Mouse (Mus musculus): ENCODE measurements around the gene Lrrc28.
A peak's percentile ranks its signal among the peaks of the same experiment; 100 is the strongest.

Lrrc28 gene

DNA sequence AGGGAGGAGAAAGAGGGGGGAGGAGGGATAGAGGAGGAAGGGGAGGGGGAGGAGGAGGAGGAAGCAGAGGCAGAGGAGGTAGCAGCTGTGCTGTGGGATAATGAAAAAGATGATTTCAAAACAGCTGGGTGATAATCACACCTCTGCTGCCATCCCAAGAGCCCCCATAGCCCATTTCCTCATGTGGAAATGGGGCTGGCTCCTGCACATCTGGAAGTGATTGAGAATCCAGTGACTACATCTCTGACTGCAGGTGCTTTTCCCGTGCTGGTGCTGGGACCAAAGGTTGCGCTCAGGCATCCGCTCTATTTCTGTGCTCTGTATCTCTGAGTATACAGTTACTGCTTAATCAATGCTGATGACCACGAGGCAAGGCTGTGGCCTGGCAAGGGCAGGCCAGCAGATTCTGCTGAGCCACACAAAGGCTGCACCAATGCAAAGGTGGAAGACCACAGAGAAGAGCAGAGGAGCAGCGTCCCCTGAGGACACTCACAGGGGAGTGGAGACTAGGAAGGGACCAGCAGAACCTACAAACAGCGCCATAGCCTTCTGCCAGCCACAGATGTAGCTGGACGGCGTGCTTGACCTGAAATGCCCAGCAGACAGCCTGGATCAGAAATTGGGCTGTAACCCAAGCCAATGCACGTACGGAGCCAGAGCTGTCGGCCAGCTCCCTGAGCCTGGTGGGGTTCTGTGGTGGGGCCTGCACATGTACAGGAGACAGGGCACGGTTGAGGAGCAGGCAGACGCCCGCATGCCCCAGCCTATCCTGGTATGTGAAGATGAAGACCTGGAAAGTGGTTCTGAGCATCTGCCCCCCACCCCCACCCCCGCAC is 157.9 kb downstream of the Lrrc28 start:
- no peak for DNase-seq (ENCODE audit: low spot score)

- DNase-seq (ENCODE audit: low spot score) = no peak
Observed at GRCm38 (mm10) chr7:67486417-67486816, 158.7 kb downstream of the Lrrc28 start.

DNA sequence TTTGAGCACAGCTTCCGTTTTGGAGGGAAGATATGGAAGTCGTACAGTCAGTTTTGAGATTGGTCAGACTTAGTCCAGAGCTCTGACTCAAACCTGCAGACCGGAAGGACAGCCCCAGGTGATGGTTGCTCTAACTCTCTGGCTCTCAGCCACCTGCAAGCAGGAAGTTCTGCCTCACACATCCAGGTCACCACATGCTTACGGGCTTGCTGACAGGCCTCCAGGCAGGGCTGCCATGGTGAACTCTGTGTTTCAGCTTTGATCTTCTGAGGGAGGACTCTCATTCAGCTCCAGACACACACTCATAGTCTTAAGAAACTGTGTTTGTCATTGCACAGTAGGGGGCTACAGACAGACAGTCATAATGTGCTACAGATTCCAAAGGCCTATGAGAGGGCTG is 161.4 kb downstream of the Lrrc28 start:
- no peak for DNase-seq (ENCODE audit: low spot score)

- DNase-seq (ENCODE audit: low spot score) = no peak
Observed at GRCm38 (mm10) chr7:67479576-67480413, 165.3 kb downstream of the Lrrc28 start.

DNA sequence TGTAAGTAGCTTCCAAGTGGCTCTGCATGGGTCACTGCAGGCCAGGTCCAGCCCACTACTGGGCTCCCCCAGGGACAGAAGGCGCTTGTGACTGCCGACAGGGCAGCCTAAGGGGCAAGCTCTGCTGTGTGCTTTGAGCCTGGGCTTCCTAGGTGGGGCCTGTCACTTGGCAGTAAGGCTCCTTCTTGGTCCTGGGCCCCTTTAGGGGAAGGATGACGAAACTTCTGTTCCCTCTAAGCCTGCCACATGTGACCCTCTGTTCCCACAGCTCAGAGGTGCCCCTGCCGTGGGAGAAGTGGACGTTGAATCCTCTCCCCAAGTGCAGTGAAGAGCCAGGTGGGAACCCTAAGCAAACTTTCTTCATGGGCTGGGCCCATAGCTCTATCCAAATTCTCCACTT is 165.9 kb downstream of the Lrrc28 start:
- DNase-seq (ENCODE audit: low spot score) = no peak

- no peak for DNase-seq (ENCODE audit: low spot score)
Observed at GRCm38 (mm10) chr7:67477996-67478395, 167.1 kb downstream of the Lrrc28 start.

- peak; percentile 39 for DNase-seq (ENCODE audit: low spot score)
Observed at GRCm38 (mm10) chr7:67471295-67471694, 173.8 kb downstream of the Lrrc28 start.

DNA sequence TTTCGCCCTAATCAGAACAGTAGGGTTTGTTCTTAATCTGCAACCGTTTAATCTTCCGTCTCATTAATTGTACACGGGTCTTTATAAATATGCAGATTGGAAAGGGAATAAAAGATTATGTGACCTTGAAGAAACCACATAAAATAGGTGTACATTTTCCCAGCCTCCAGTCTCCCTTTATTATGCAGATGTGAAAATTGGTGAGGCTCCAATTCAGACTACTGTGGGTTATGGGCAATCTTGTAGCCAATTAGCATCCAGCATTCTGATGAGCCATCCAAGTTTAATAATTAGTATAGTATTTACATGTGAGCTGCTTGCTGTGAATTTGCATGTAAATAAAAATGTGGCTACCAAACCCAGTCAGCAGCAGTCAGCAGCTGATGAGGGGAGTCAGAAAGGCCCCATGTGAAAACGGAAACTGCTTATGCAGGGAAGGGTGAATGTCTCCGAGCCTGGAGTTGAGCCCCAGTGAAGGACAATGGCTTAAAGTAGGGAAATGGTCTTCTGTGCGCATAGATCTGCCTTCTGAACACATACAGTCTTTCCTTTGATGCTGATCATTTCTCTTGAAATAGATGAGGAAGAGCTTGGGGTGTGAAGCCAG is 176.2 kb downstream of the Lrrc28 start:
- no peak for DNase-seq (ENCODE audit: low spot score)

GRCm38 (mm10) chr7:67468180-67468579 is 176.9 kb downstream of the Lrrc28 start:
- DNase-seq (ENCODE audit: low spot score) = no peak

- no peak for DNase-seq (ENCODE audit: low spot score)
Observed at GRCm38 (mm10) chr7:67466322-67466721, 178.7 kb downstream of the Lrrc28 start.

- DNase-seq (ENCODE audit: low spot score) = no peak
Observed at GRCm38 (mm10) chr7:67464633-67465032, 180.4 kb downstream of the Lrrc28 start.

DNA sequence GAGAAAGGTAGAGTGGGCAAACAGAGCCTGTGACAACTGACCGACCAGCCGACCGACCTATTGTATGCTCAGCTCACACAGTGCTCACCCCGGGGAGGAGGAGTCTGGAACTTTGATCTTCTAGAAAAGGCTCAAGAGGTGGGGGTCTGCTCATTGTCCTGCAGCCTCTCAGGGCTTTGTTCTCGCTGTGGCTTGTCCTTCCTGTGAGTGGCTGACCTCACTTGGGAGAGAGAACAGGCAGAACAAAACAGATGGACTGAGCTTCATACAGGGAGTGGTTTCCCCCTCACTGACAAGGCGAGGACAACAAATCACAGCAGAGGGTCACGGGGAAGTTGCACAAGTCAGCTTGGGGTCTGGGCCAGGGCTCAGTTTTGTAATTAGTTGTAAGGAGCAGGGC is 181.5 kb downstream of the Lrrc28 start:
- peak; percentile 41 for DNase-seq (ENCODE audit: low spot score)

Measured in urinary bladder, postnatal 14 days (tissue).